In the genomic region with DNA sequence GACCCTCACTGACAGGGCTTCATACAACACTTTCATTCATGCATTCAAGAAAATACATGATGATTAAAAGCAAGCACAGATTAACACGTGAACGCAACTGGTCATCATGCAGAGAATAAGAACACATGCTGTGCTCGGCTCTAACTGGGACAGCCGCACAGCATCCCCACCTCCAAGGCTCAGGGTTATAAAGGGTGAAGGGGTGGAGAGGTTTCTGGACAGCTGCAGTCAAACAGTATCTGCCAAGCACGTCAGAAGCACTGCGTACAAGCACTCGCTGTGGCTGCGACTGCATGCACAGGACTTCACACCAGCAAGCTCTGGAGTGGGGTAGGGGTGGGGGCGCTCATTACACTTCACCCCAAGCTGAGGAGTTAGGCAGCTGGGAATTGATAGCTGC, we compare ENCODE assay signal across 28 mouse cellular contexts. TPM values are rescaled to one million over a fixed set of nuclear protein-coding genes. Genes with fewer than 3 reads are reported as not detected.
DNase-seq lines count a peak whose midpoint lies in the region; ATAC-seq and TF ChIP-seq lines count a peak whose summit lies in the region.
"Had no signal": no experiment of that assay in that cellular context is flagged by ENCODE, and none has a peak within 500 bp of the region (broad histone marks: within the 10 kb centered on the region; RNA-seq: fewer than 3 reads in every experiment).

No protein-coding gene starts in this region.

- H3K9ac ChIP-seq in hindbrain, postnatal 0 days (replicated peaks; ENCODE audit: low read length), result no peak overlapping the region
- no peak overlapping the region for H3K9ac ChIP-seq in hindbrain, embryonic 16.5 days (ENCODE audit: low read depth, low read length)
- no peak overlapping the region for H3K9ac ChIP-seq in intestine, embryonic 16.5 days (ENCODE audit: low read depth, low read length)
- H3K9ac ChIP-seq in liver, embryonic 16.5 days (ENCODE audit: low read depth, low read length), result no peak overlapping the region
- H3K9ac ChIP-seq: embryonic facial prominence, embryonic 12.5 days; heart, embryonic 12.5 days; midbrain, embryonic 12.5 days; stomach, embryonic 15.5 days had no signal

- no peaks in the 10 kb centered on the region for H3K9me3 ChIP-seq in hindbrain, embryonic 10.5 days
- no peaks in the 10 kb centered on the region for H3K9me3 ChIP-seq in hindbrain, postnatal 0 days (ENCODE audit: low read length)
- H3K9me3 ChIP-seq in hindbrain, embryonic 16.5 days (ENCODE audit: control insufficient read depth, low read length), result no peaks in the 10 kb centered on the region
- no peaks in the 10 kb centered on the region for H3K9me3 ChIP-seq in intestine, embryonic 16.5 days (ENCODE audit: control insufficient read depth, low read length)
- H3K9me3 ChIP-seq in liver, embryonic 16.5 days (replicated peaks; ENCODE audit: control insufficient read depth, low read length), result no peaks in the 10 kb centered on the region
- H3K9me3 ChIP-seq: embryonic facial prominence, embryonic 12.5 days; G1E; heart, embryonic 12.5 days; midbrain, embryonic 12.5 days; stomach, embryonic 15.5 days had no signal

- H3K27me3 ChIP-seq in hindbrain, embryonic 10.5 days (ENCODE audit: insufficient read depth, poor library complexity, severe bottlenecking), result no peaks in the 10 kb centered on the region
- H3K27me3 ChIP-seq in hindbrain, postnatal 0 days (ENCODE audit: insufficient read depth, low read length), result no peaks in the 10 kb centered on the region
- H3K27me3 ChIP-seq in hindbrain, embryonic 16.5 days (replicated peaks; ENCODE audit: control insufficient read depth, insufficient read depth, low read length), result no peaks in the 10 kb centered on the region
- H3K27me3 ChIP-seq in intestine, embryonic 16.5 days (replicated peaks; ENCODE audit: control insufficient read depth, insufficient read depth, low read length), result no peaks in the 10 kb centered on the region
- H3K27me3 ChIP-seq in liver, embryonic 16.5 days (ENCODE audit: control insufficient read depth, insufficient read depth, low read depth, low read length), result no peaks in the 10 kb centered on the region
- H3K27me3 ChIP-seq: CH12.LX; embryonic facial prominence, embryonic 12.5 days; heart, embryonic 12.5 days; midbrain, embryonic 12.5 days; Patski; stomach, embryonic 15.5 days had no signal

- no peak for DNase-seq in hindbrain, embryonic 10.5 days (ENCODE audit: low spot score)
- no peak for DNase-seq in hindbrain, postnatal 0 days (ENCODE audit: low spot score)
- no peak for DNase-seq in lung, postnatal 4 days
- DNase-seq in T-cell, adult 2 months (ENCODE audit: low spot score), result no peak
- DNase-seq: adrenal gland, adult 2 months; B cell, adult 2 months; cerebellum, adult 11 months; cerebellum, adult 9-11 months; gastrocnemius, postnatal 14 days; heart, adult 18-20 months; heart, postnatal 14 days; lung, adult 2 months; lung, postnatal 14 days; right cerebral cortex, postnatal 4 days; thymus, postnatal 25 days had no signal

- ATAC-seq in hindbrain, postnatal 0 days, result no peak
- ATAC-seq in hindbrain, embryonic 16.5 days, result 0 out of 2 replicates have a peak, but pooled peaks have one; percentile 26
- no peak for ATAC-seq in intestine, embryonic 16.5 days
- ATAC-seq in liver, embryonic 16.5 days (ENCODE audit: low read depth), result peak; percentile 58
- ATAC-seq: forebrain, embryonic 16.5 days; Patski had no signal

- H3K4me3 ChIP-seq in hindbrain, embryonic 10.5 days, result no peak overlapping the region
- H3K4me3 ChIP-seq in hindbrain, postnatal 0 days (ENCODE audit: low read length), result no peak overlapping the region
- no peak overlapping the region for H3K4me3 ChIP-seq in hindbrain, embryonic 16.5 days (ENCODE audit: low read length)
- no peak overlapping the region for H3K4me3 ChIP-seq in intestine, embryonic 16.5 days (ENCODE audit: low read length)
- H3K4me3 ChIP-seq in liver, embryonic 16.5 days (ENCODE audit: low read depth, low read length), result no peak overlapping the region
- H3K4me3 ChIP-seq: embryonic facial prominence, embryonic 12.5 days; erythroblast, embryonic 14.5 days; heart, embryonic 12.5 days; left cerebral cortex, adult 2 months; midbrain, embryonic 12.5 days; stomach, embryonic 15.5 days had no signal

- no peak for TF ChIP-seq CTCF in hindbrain, postnatal 0 days (IDR thresholded peaks at IDR 0.05; ENCODE audit: low read depth)

- no peak overlapping the region for H3K4me2 ChIP-seq in hindbrain, postnatal 0 days (ENCODE audit: low read depth, low read length)
- no peak overlapping the region for H3K4me2 ChIP-seq in hindbrain, embryonic 16.5 days (ENCODE audit: low read length)
- no peak overlapping the region for H3K4me2 ChIP-seq in intestine, embryonic 16.5 days (ENCODE audit: low read depth, low read length)
- 0 out of 2 replicates have a peak overlapping the region, but pooled peaks have one; percentile 13 for H3K4me2 ChIP-seq in liver, embryonic 16.5 days (ENCODE audit: low read depth, low read length)
- H3K4me2 ChIP-seq: embryonic facial prominence, embryonic 12.5 days; heart, embryonic 12.5 days; midbrain, embryonic 12.5 days; stomach, embryonic 15.5 days had no signal

- H3K4me1 ChIP-seq in hindbrain, embryonic 10.5 days (replicated peaks), result peaks cover 37% of the 10 kb centered on the region
- no peaks in the 10 kb centered on the region for H3K4me1 ChIP-seq in hindbrain, postnatal 0 days (ENCODE audit: insufficient read depth, low read length)
- peaks cover 9% of the 10 kb centered on the region; the same call in 1 of the 2 replicates for H3K4me1 ChIP-seq in hindbrain, embryonic 16.5 days (ENCODE audit: control insufficient read depth, insufficient read depth, low read depth, low read length)
- H3K4me1 ChIP-seq in intestine, embryonic 16.5 days (ENCODE audit: control insufficient read depth, insufficient read depth, low read length), result peaks cover 33% of the 10 kb centered on the region
- H3K4me1 ChIP-seq in liver, embryonic 16.5 days (ENCODE audit: control insufficient read depth, low read depth, low read length), result peaks cover 11% of the 10 kb centered on the region

- WGBS in hindbrain, embryonic 10.5 days, result 75% methylated on average over 9 of the region's 9 CpGs
- 63% methylated on average over 9 of the region's 9 CpGs for WGBS in hindbrain, postnatal 0 days
- WGBS in hindbrain, embryonic 16.5 days, result 70% methylated on average over 9 of the region's 9 CpGs
- WGBS in intestine, embryonic 16.5 days, result 65% methylated on average over 9 of the region's 9 CpGs
- 74% methylated on average over 9 of the region's 9 CpGs for WGBS in liver, embryonic 16.5 days (ENCODE audit: insufficient replicate concordance)

- 0 out of 2 replicates have a peak overlapping the region, but pooled peaks have one; percentile 16 for H3K27ac ChIP-seq in hindbrain, embryonic 10.5 days
- H3K27ac ChIP-seq in hindbrain, postnatal 0 days, result no peak overlapping the region
- no peak overlapping the region for H3K27ac ChIP-seq in hindbrain, embryonic 16.5 days (ENCODE audit: low read depth, low read length)
- peak overlapping the region; percentile 45 for H3K27ac ChIP-seq in intestine, embryonic 16.5 days (ENCODE audit: low read length)
- H3K27ac ChIP-seq in liver, embryonic 16.5 days (ENCODE audit: low read length), result peak overlapping the region; percentile 53
- H3K27ac ChIP-seq: embryonic facial prominence, embryonic 12.5 days; left cerebral cortex, adult 2 months; midbrain, embryonic 12.5 days; stomach, embryonic 15.5 days had no signal

- peaks cover 10% of the 10 kb centered on the region; the same call in 1 of the 2 replicates for H3K36me3 ChIP-seq in hindbrain, embryonic 10.5 days
- H3K36me3 ChIP-seq in hindbrain, postnatal 0 days (ENCODE audit: insufficient read depth, low read length), result peaks cover 9% of the 10 kb centered on the region; the same call in 1 of the 2 replicates
- no peaks in the 10 kb centered on the region for H3K36me3 ChIP-seq in hindbrain, embryonic 16.5 days (ENCODE audit: control insufficient read depth, insufficient read depth, low read length)
- H3K36me3 ChIP-seq in intestine, embryonic 16.5 days (ENCODE audit: control insufficient read depth, insufficient read depth, low read length), result peaks cover 10% of the 10 kb centered on the region
- 0 out of 2 replicates have a peak, but pooled peaks cover 3% of the 10 kb centered on the region for H3K36me3 ChIP-seq in liver, embryonic 16.5 days (ENCODE audit: control insufficient read depth, insufficient read depth)

RNA-seq across cellular contexts. Expression of a gene that starts 40.9 kb away (rescaled TPM):
- polyA plus RNA-seq in hindbrain, embryonic 10.5 days (2016; fragmentation: Nextera tagmentation; extraction: Ambion mirVana), result 10.9 and 12.8 TPM in 2 replicates
- total RNA-seq in hindbrain, postnatal 0 days (2014; rRNA removed), result 17.9 and 36.7 TPM in 2 replicates
- polyA plus RNA-seq in hindbrain, postnatal 0 days (2015; fragmentation: Nextera tagmentation; extraction: Ambion mirVana), result 16.5 and 17.1 TPM in 2 replicates
- polyA plus RNA-seq in hindbrain, embryonic 16.5 days (2015; fragmentation: Nextera tagmentation; extraction: Ambion mirVana), result 14.4 and 15.3 TPM in 2 replicates
- polyA plus RNA-seq in intestine, embryonic 16.5 days (2015; fragmentation: Nextera tagmentation; extraction: Ambion mirVana), result 17.4 and 18.3 TPM in 2 replicates
- 7.6 and 8.2 TPM in 2 replicates for polyA plus RNA-seq in liver, embryonic 16.5 days (2015; fragmentation: Nextera tagmentation; extraction: Ambion mirVana)

Comparison
In these comparisons a context has a peak if more than half of its experiments do, and no peak if none do; other contexts are left out.
1. H3K27ac ChIP-seq: peak in hindbrain, embryonic 10.5 days (single experiment), intestine, embryonic 16.5 days (single experiment) and liver, embryonic 16.5 days (single experiment); none in hindbrain, postnatal 0 days (single experiment) and hindbrain, embryonic 16.5 days (single experiment).
2. ATAC-seq: peak in hindbrain, embryonic 16.5 days (single experiment) and liver, embryonic 16.5 days (single experiment); none in hindbrain, postnatal 0 days (single experiment) and intestine, embryonic 16.5 days (single experiment).